Mouse (Mus musculus) liver, embryonic 16.5 days (tissue): ENCODE results near the gene Gm28043. TPM values are rescaled to one million over a fixed set of nuclear protein-coding genes. Genes with fewer than 3 reads are reported as not detected.

ENCODE experiments used
- ATAC-seq: fragments of 200-750 bp; cut with Nextera tagmentation; 2 replicates; pipeline ENCODE4 v1.8.0; 2017; ENCODE audit warnings: low read depth, mild to moderate bottlenecking, moderate number of reproducible peaks, moderate library complexity
- H3K27ac ChIP-seq: fragments of 300-500 bp; sonication (generic); 2 replicates; pipeline ENCODE4 v1.5.1; 2014; ENCODE audit warnings: mild to moderate bottlenecking, low read length
- H3K27me3 ChIP-seq: fragments of 300-500 bp; sonication (generic); 2 replicates; pipeline ENCODE4 v1.6.1; 2014; ENCODE audit warnings: low read depth, low read length, mixed read lengths; ENCODE audit not compliant: control insufficient read depth, insufficient read depth
- H3K36me3 ChIP-seq: fragments of 300-500 bp; sonication (generic); 2 replicates; pipeline ENCODE4 v1.6.1; 2014; ENCODE audit warnings: mild to moderate bottlenecking; ENCODE audit not compliant: control insufficient read depth, insufficient read depth
- H3K4me1 ChIP-seq: fragments of 300-500 bp; sonication (generic); 2 replicates; pipeline ENCODE4 v1.6.1; 2014; ENCODE audit warnings: low read depth, low read length, mixed read lengths; ENCODE audit not compliant: control insufficient read depth
- H3K4me2 ChIP-seq: fragments of 300-500 bp; sonication (generic); 2 replicates; pipeline ENCODE4 v1.6.1; 2014; ENCODE audit warnings: low read depth, low read length, mixed read lengths
- H3K4me3 ChIP-seq: fragments of 300-500 bp; sonication (generic); 2 replicates; pipeline ENCODE4 v1.5.1; 2014; ENCODE audit warnings: low read depth, mild to moderate bottlenecking, low read length
- H3K9ac ChIP-seq: fragments of 300-500 bp; sonication (generic); 2 replicates; pipeline ENCODE4 v1.6.1; 2014; ENCODE audit warnings: low read depth, low read length
- H3K9me3 ChIP-seq: fragments of 300-500 bp; sonication (generic); replicated peaks from 2 replicates; pipeline ENCODE4 v1.6.1; 2016; ENCODE audit warnings: low read length; ENCODE audit not compliant: control insufficient read depth
- WGBS: fragments of 180-500 bp; shearing (Covaris S2); extraction: QIAGEN DNeasy Blood & Tissue Kit; methylation state at CpG from one replicate; pipeline ENCODE4 v1.1.7; 2014; ENCODE audit not compliant: insufficient replicate concordance; 5-methylcytosine and 5-hydroxymethylcytosine counted together
- polyA plus RNA-seq: library from polyadenylated mRNA; unstranded; fragments of >200 nt; fragmentation: Nextera tagmentation; extraction: Ambion mirVana; gene quantifications from 2 replicates; pipeline ENCODE4 v1.2.1, GENCODE M21; 2015

Gm28043 gene
- polyA plus RNA-seq, 1 experiment from 2014 or later = 1.3 TPM

DNA sequence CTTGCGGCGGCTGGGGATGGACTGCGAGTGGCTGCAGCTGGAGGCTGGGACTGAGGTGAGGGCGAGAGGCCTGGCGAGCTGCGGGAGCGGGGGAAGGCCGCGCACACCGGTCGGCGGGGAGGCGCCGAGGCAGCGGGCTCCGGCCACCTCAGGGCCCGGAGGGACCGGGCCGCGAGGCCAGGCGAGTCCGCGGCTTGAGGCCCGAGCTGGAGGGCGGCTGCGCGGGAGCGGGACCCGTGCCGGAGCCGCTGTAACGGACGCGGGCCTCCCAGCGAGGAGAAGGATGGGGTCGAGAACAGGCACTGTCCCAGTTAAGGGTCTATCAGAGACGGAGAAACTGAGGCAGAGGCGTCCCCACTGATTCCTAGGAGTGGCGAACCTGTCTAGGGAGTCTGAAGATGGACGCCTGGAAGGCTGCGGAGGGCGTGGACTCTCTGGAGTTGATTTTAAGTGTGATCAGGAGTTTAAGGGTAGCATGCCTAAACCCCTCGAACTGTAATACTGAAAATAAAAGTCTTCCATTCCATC lies 412 bp downstream of the Gm28043 start:
- Histone ChIP-seq H3K4me1 (peaks cover 20% of the 10 kb centered on the region), H3K9me3 (no peaks in the 10 kb centered on the region), H3K4me3 (peak overlapping the region; percentile 93), H3K36me3 (peaks cover 8% of the 10 kb centered on the region; the same call in 1 of the 2 replicates), H3K27me3 (no peaks in the 10 kb centered on the region), H3K4me2 (peak overlapping the region; percentile 57), H3K27ac (peak overlapping the region; percentile 93), H3K9ac (peak overlapping the region; percentile 99)
- under 1% methylated on average over 39 of the region's 43 CpGs for WGBS
- ATAC-seq = peak; percentile 67

DNA sequence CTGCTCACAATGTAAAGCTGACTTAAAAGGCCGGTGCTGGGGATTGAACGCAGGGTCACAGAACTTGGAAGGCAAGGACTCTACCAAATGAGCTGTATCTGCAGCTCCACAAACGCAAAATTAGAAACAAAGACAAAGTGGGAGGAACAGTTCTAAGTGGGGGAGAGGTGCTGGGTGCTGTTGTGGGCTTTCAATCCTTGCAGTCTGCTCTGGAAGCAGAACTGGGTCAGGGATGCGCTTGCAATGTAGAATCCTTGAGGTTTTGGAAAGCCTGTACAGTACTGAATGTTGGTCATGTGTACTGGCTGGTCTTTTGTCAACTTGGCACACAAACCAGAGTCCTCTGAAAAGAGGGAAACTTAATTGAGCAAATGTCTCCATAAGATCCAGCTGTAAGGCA lies 940 bp downstream of the Gm28043 start:
- WGBS = 10% methylated on average over 4 of the region's 4 CpGs
- ATAC-seq = no peak
- Histone ChIP-seq H3K9ac (peak overlapping the region; percentile 99), H3K36me3 (peaks cover 8% of the 10 kb centered on the region; the same call in 1 of the 2 replicates), H3K4me3 (peak overlapping the region; percentile 93), H3K4me1 (peaks cover 20% of the 10 kb centered on the region), H3K4me2 (peak overlapping the region; percentile 57), H3K27ac (peak overlapping the region; percentile 93; the same call in 1 of the 2 replicates), H3K27me3 (no peaks in the 10 kb centered on the region), H3K9me3 (no peaks in the 10 kb centered on the region)

DNA sequence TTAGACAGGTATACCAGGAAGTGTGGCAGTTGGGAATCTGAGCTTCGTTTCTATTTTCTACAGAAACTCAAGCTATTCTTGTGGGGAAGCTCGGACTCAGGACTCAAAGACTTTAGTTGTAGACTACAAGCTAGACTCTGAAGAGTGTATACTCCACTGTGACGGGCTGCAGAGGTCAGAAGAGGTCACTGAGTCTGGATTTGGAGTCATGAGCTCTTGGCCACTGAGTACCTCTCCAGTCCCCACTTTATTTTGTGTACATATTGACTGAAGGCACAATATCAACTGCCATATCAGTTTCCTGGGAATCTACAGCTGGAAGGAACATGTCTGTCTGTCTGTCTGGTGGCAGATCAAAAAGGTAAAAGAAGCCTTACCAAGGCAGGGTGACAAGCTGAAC lies 4.6 kb downstream of the Gm28043 start:
- peaks cover 29% of the 10 kb centered on the region for H3K36me3 ChIP-seq
- 65% methylated on average over 3 of the region's 3 CpGs for WGBS
- H3K27me3 ChIP-seq = no peaks in the 10 kb centered on the region
- no peak overlapping the region for H3K9ac ChIP-seq
- ATAC-seq = no peak
- H3K9me3 ChIP-seq = no peaks in the 10 kb centered on the region
- no peak overlapping the region for H3K4me2 ChIP-seq
- H3K4me3 ChIP-seq = no peak overlapping the region
- no peak overlapping the region for H3K27ac ChIP-seq
- peaks cover 17% of the 10 kb centered on the region for H3K4me1 ChIP-seq

DNA sequence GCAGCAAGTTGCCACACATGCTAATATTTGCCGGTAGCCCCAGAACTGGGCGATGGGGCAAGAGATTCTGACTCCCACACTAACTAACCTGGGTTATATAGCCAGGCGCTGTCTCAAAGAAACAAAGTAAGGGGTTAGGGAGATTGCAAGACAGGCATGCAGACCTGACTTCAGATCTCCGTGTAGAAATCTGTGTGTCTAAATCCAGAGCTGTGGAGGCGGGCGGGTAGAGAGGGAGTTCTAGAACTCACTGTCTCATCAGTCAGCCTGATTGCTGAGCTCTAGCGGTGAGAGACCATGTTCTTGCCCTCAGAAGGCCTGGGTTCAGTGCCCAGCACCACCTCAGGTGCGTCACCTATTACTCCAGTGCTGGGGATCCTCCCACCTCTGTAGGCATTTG lies 8.8 kb downstream of the Gm28043 start:
- ATAC-seq = no peak
- Histone ChIP-seq H3K9ac (no peak overlapping the region), H3K4me1 (peaks cover 1% of the 10 kb centered on the region; the same call in 1 of the 2 replicates), H3K27ac (no peak overlapping the region), H3K27me3 (no peaks in the 10 kb centered on the region), H3K36me3 (peaks cover 58% of the 10 kb centered on the region), H3K9me3 (no peaks in the 10 kb centered on the region), H3K4me3 (no peak overlapping the region), H3K4me2 (no peak overlapping the region)
- WGBS = 90% methylated on average over 8 of the region's 8 CpGs

DNA sequence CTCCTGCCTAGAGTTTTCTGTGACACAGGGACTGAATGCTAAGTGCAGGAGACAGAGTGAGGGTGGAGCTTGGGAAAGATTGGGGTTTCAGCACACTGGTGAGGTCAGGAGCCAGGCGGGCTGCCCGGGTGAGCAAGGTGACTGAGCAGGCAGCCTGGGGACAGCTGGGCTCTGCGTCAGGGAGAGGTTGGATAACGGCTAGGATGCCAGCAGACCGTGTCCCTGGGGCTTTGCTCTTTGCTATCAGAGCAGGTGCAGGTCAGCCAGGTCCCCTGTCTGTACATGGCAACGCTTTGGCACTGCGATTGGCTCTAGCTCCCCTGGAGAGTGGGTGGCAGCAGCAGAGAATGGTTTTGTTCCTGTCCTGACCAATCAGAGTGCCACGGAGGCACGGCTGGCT lies 12.6 kb downstream of the Gm28043 start:
- Histone ChIP-seq H3K27ac (no peak overlapping the region), H3K4me3 (no peak overlapping the region), H3K4me1 (peaks cover 17% of the 10 kb centered on the region), H3K9ac (no peak overlapping the region), H3K9me3 (no peaks in the 10 kb centered on the region), H3K36me3 (peaks cover 58% of the 10 kb centered on the region), H3K27me3 (no peaks in the 10 kb centered on the region), H3K4me2 (no peak overlapping the region)
- WGBS = 84% methylated on average over 9 of the region's 9 CpGs
- no peak for ATAC-seq

DNA sequence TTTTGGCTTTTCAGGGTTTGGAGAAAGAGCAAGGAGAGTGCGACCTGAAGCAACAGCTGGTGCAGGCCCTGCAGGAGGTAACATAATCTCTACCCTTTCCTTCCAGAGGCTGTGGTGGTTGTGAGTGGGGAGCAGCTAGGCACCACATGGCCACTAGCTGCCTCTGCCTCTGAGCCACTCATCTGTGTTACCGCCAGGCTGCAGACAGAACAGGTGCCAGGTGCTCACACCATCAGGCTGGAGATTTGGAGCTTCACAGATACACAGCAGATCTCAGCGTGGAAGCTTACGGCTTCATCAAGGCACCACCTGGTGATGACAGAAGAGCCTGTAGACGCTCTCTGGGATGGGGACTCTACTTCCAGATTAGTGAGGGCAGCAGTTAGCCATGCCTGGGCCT lies 14.3 kb downstream of the Gm28043 start:
- peak overlapping the region; percentile 10; the same call in 1 of the 2 replicates for H3K27ac ChIP-seq
- H3K9me3 ChIP-seq = no peaks in the 10 kb centered on the region
- 86% methylated on average over 5 of the region's 5 CpGs for WGBS
- 0 out of 2 replicates have a peak overlapping the region, but pooled peaks have one; percentile 3 for H3K9ac ChIP-seq
- H3K4me3 ChIP-seq = no peak overlapping the region
- ATAC-seq = no peak
- no peaks in the 10 kb centered on the region for H3K27me3 ChIP-seq
- H3K4me2 ChIP-seq = no peak overlapping the region
- H3K4me1 ChIP-seq = peaks cover 17% of the 10 kb centered on the region
- peaks cover 49% of the 10 kb centered on the region for H3K36me3 ChIP-seq

DNA sequence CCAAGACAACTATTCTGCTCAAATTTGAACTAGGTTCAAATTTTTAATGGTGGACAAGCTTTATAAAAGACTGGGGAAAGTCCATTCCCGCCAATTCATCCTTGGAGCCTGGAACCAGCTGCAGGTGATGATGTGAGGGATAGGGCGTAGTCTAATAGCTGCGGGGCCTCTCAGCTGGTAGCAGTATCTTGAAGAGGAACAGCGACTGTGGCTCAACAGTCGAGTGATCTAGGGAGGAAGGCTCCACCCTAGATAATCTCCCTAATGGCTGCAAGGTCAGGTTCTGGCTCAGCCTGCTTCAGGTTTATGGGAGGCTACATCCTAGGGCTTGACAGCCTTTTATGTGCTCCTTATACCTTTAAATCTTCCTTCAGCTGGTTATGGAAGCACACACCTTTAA lies 14.9 kb downstream of the Gm28043 start:
- no peaks in the 10 kb centered on the region for H3K27me3 ChIP-seq
- H3K9ac ChIP-seq = 0 out of 2 replicates have a peak overlapping the region, but pooled peaks have one; percentile 32
- peak overlapping the region; percentile 60 for H3K27ac ChIP-seq
- peaks cover 17% of the 10 kb centered on the region for H3K4me1 ChIP-seq
- H3K4me3 ChIP-seq = no peak overlapping the region
- peak overlapping the region; percentile 40; the same call in 1 of the 2 replicates for H3K4me2 ChIP-seq
- WGBS = 25% methylated on average over 5 of the region's 5 CpGs
- peaks cover 56% of the 10 kb centered on the region for H3K36me3 ChIP-seq
- H3K9me3 ChIP-seq = no peaks in the 10 kb centered on the region
- peak; percentile 83 for ATAC-seq

DNA sequence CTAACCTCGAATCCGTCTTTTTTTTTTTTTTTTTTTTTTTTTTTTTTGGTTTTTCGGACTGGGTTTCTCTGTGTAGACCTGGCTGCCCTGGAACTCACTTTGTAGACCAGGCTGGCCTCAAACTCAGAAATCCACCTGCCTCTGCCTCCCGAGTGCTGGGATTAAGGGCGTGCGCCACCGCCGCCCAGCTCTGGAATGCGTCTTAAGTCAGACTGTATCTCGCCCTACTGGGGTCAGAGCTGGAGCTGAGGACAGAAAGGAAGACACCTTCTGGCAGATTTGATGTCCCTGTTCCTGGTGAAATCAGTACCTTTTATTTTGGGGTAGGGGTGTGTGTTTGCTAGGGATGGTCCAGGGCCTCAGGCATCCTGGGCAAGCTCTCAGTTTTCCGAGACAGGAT lies 17.6 kb downstream of the Gm28043 start:
- no peak overlapping the region for H3K4me2 ChIP-seq
- no peak overlapping the region for H3K4me3 ChIP-seq
- 90% methylated on average over 11 of the region's 11 CpGs for WGBS
- H3K9ac ChIP-seq = no peak overlapping the region
- H3K4me1 ChIP-seq = peaks cover 25% of the 10 kb centered on the region
- no peaks in the 10 kb centered on the region for H3K9me3 ChIP-seq
- no peaks in the 10 kb centered on the region for H3K27me3 ChIP-seq
- peaks cover 54% of the 10 kb centered on the region for H3K36me3 ChIP-seq
- H3K27ac ChIP-seq = no peak overlapping the region
- ATAC-seq = no peak

DNA sequence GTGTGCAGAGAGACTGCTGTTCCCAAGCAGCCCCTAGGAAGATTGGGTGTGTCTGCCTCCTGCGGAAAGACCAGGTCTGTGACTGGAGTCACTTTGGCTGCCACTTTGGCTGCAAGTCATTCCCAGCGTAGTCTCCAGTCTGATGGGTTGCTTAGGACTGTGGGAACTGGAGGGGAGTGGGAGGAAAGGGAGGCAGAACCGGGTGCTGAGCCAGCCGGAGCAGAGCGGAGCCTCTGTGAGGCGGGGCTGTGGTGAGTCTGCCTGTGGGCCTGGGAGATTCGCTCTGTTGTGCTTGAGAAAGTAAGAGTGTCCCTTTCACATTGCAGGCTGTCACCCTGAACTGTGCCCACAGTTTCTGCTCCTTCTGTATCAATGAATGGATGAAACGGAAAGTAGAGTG lies 20.8 kb downstream of the Gm28043 start:
- 89% methylated on average over 8 of the region's 8 CpGs for WGBS
- H3K4me2 ChIP-seq = no peak overlapping the region
- no peaks in the 10 kb centered on the region for H3K27me3 ChIP-seq
- H3K9ac ChIP-seq = no peak overlapping the region
- H3K36me3 ChIP-seq = peaks cover 47% of the 10 kb centered on the region
- no peak overlapping the region for H3K27ac ChIP-seq
- peaks cover 20% of the 10 kb centered on the region for H3K4me1 ChIP-seq
- H3K9me3 ChIP-seq = no peaks in the 10 kb centered on the region
- no peak overlapping the region for H3K4me3 ChIP-seq
- ATAC-seq = no peak
